Mouse (Mus musculus) stomach, embryonic 15.5 days (tissue): ENCODE data around the gene Grid1. TPM values are rescaled to one million over a fixed set of nuclear protein-coding genes. Genes with fewer than 3 reads are reported as not detected.

Experiments used
- ATAC-seq: fragments of 200-750 bp; cut with Nextera tagmentation; 2 replicates; pipeline ENCODE4 v1.8.0; 2017; ENCODE audit warnings: low read depth, moderate number of reproducible peaks, moderate TSS enrichment; ENCODE audit not compliant: insufficient read depth, low FRiP score
- H3K27ac ChIP-seq: fragments of 300-500 bp; sonication (generic); 2 replicates; pipeline ENCODE4 v1.5.1; 2015; ENCODE audit warnings: mild to moderate bottlenecking, inconsistent platforms
- H3K27me3 ChIP-seq: fragments of 300-500 bp; sonication (generic); replicated peaks from 2 replicates; pipeline ENCODE4 v1.6.1; 2015; ENCODE audit warnings: inconsistent platforms
- H3K36me3 ChIP-seq: fragments of 300-500 bp; sonication (generic); 2 replicates; pipeline ENCODE4 v1.6.1; 2015; ENCODE audit warnings: inconsistent platforms
- H3K4me1 ChIP-seq: fragments of 300-500 bp; sonication (generic); 2 replicates; pipeline ENCODE4 v1.6.1; 2015; ENCODE audit warnings: inconsistent platforms
- H3K4me2 ChIP-seq: fragments of 300-500 bp; sonication (generic); 2 replicates; pipeline ENCODE4 v1.6.1; 2015; ENCODE audit warnings: mild to moderate bottlenecking, inconsistent platforms
- H3K4me3 ChIP-seq: fragments of 300-500 bp; sonication (generic); replicated peaks from 2 replicates; pipeline ENCODE4 v1.5.1; 2015; ENCODE audit warnings: inconsistent platforms
- H3K9ac ChIP-seq: fragments of 300-500 bp; sonication (generic); 2 replicates; pipeline ENCODE4 v1.6.1; 2015; ENCODE audit warnings: inconsistent platforms
- H3K9me3 ChIP-seq: fragments of 300-500 bp; sonication (generic); 2 replicates; pipeline ENCODE4 v1.6.1; 2016; ENCODE audit warnings: inconsistent platforms
- WGBS: fragments of 180-500 bp; shearing (Covaris S2); methylation state at CpG from one replicate; pipeline ENCODE4 v1.1.7; 2015; 5-methylcytosine and 5-hydroxymethylcytosine counted together
- polyA plus RNA-seq: library from polyadenylated mRNA; unstranded; fragments of >200 nt; fragmentation: Nextera tagmentation; extraction: Ambion mirVana; gene quantifications from 2 replicates; pipeline ENCODE4 v1.2.1, GENCODE M21; 2015

Gene Grid1
- polyA plus RNA-seq, 1 experiment from 2014 or later: 0.76 TPM

GRCm38 (mm10) chr14:34839898-34840297, 20.0 kb downstream of the Grid1 start:
- 90% methylated on average over 4 of the region's 4 CpGs for WGBS

GRCm38 (mm10) chr14:34843579-34843978, 23.7 kb downstream of the Grid1 start:
- no peak for ATAC-seq
- H3K9me3 ChIP-seq: no peaks in the 10 kb centered on the region
- H3K27ac ChIP-seq: no peak overlapping the region
- H3K9ac ChIP-seq: no peak overlapping the region
- H3K4me1 ChIP-seq: no peaks in the 10 kb centered on the region
- no peaks in the 10 kb centered on the region for H3K27me3 ChIP-seq
- WGBS: 73% methylated on average over 5 of the region's 5 CpGs
- H3K4me3 ChIP-seq: no peak overlapping the region
- H3K4me2 ChIP-seq: no peak overlapping the region
- H3K36me3 ChIP-seq: no peaks in the 10 kb centered on the region

More at GRCm38 (mm10) chr14:34839898-34840297, 20.0 kb downstream of the Grid1 start:
- H3K4me1 ChIP-seq: no peaks in the 10 kb centered on the region
- no peak for ATAC-seq
- H3K36me3 ChIP-seq: no peaks in the 10 kb centered on the region
- no peaks in the 10 kb centered on the region for H3K27me3 ChIP-seq
- no peak overlapping the region for H3K4me3 ChIP-seq
- no peak overlapping the region for H3K27ac ChIP-seq
- H3K4me2 ChIP-seq: no peak overlapping the region
- no peaks in the 10 kb centered on the region for H3K9me3 ChIP-seq
- H3K9ac ChIP-seq: no peak overlapping the region

DNA sequence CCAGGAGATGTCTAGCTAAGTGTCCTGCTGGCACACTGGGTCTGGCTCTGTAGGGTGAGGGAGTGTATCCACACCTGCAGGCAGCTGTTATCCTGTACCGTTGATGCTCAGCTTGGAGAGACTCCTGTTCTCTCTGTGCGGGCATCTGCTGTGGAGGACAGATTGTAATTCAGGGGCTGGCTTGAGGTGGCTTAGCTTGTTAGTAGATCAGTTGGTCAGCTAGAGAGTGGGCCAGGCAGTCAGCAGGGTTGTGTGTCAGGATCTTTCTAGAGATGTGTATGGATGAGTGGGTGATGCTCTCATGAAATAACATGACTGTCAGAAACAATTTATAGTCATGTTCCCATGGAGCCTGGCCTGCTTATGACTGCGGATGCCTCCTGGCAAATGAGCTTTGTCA, 24.3 kb downstream of the Grid1 start:
- no peak overlapping the region for H3K4me3 ChIP-seq
- H3K9ac ChIP-seq: no peak overlapping the region
- ATAC-seq: no peak
- H3K27me3 ChIP-seq: no peaks in the 10 kb centered on the region
- no peak overlapping the region for H3K4me2 ChIP-seq
- H3K36me3 ChIP-seq: no peaks in the 10 kb centered on the region
- H3K27ac ChIP-seq: no peak overlapping the region
- WGBS: 92% methylated on average over 3 of the region's 3 CpGs
- no peaks in the 10 kb centered on the region for H3K4me1 ChIP-seq
- no peaks in the 10 kb centered on the region for H3K9me3 ChIP-seq

DNA sequence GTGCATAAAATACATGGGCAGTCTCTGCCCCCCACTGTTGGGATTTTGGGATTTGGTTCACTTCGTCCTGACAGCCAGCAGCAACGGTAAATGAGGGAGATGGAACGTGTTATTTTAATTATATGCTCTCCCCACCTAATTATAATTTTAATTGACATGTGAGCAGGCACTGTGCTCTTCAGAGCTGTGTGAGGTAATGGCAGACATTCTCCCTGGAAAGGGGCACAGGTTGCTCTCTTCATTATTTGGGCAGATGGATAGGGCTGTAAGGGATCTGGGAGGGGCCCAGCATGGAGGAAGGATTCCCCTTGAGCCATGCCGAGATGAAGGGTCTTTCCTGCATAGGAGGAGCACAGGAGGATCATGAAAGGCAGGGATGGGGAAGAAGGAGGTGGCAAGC, 26.9 kb downstream of the Grid1 start:
- Histone ChIP-seq H3K27me3 (no peaks in the 10 kb centered on the region), H3K4me2 (no peak overlapping the region), H3K9ac (no peak overlapping the region), H3K4me1 (no peaks in the 10 kb centered on the region), H3K36me3 (no peaks in the 10 kb centered on the region), H3K27ac (no peak overlapping the region), H3K4me3 (no peak overlapping the region), H3K9me3 (no peaks in the 10 kb centered on the region)
- ATAC-seq: no peak
- WGBS: 64% methylated on average over 4 of the region's 4 CpGs

DNA sequence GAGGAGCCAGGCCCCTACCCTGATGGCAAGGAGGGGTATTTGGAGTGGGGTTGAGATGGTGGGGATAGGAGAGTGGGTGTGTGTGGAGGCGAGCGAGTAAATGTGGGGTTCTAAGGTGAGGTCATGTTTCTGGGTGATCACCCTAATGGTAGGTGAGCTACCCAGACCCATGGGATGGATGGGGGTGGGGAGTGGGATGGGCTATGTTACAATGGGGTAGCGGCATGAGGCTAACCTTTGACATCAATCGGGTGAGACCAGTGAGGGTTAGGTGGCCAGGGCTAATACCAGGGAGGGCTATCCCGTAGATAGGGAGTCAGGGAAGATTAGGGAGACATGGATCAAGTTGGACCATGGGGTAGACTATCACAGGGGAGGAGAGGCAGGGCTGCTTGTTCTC, 27.7 kb downstream of the Grid1 start:
- Histone ChIP-seq H3K27me3 (no peaks in the 10 kb centered on the region), H3K36me3 (no peaks in the 10 kb centered on the region), H3K4me1 (no peaks in the 10 kb centered on the region), H3K4me2 (no peak overlapping the region), H3K4me3 (no peak overlapping the region), H3K9ac (no peak overlapping the region), H3K9me3 (no peaks in the 10 kb centered on the region), H3K27ac (no peak overlapping the region)
- WGBS: 87% methylated on average over 5 of the region's 5 CpGs
- no peak for ATAC-seq

- H3K9me3 ChIP-seq: no peaks in the 10 kb centered on the region
- no peak overlapping the region for H3K4me3 ChIP-seq
- WGBS: 63% methylated on average over 9 of the region's 9 CpGs
- no peak overlapping the region for H3K9ac ChIP-seq
- H3K27ac ChIP-seq: no peak overlapping the region
- no peaks in the 10 kb centered on the region for H3K4me1 ChIP-seq
- no peak for ATAC-seq
- H3K4me2 ChIP-seq: no peak overlapping the region
- no peaks in the 10 kb centered on the region for H3K27me3 ChIP-seq
- no peaks in the 10 kb centered on the region for H3K36me3 ChIP-seq
These were observed 41.2 kb downstream of the Grid1 start for GRCm38 (mm10) chr14:34860891-34861780.

DNA sequence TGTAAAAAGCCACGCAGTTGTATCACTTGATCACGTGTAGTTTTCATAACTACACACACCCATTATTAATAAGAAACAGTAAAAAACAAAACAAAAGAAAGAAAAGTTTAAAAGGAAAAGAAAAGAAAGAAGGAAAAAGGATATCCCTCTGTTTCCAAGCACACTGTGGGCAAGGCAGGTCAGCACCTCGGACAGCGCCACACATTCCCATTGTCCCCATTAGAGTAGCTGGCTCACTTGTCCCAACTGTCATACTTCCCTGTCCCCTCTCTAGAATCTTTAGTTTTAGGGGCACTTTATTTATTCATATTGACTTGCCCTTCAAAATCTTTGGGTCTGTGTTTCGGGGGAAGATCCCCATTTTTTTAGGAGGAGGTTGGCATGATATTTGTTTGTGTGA, 47.4 kb downstream of the Grid1 start:
- H3K9ac ChIP-seq: no peak overlapping the region
- no peak for ATAC-seq
- no peaks in the 10 kb centered on the region for H3K27me3 ChIP-seq
- H3K4me3 ChIP-seq: no peak overlapping the region
- no peaks in the 10 kb centered on the region for H3K9me3 ChIP-seq
- H3K36me3 ChIP-seq: no peaks in the 10 kb centered on the region
- no peak overlapping the region for H3K27ac ChIP-seq
- no peaks in the 10 kb centered on the region for H3K4me1 ChIP-seq
- 15% methylated on average over 5 of the region's 5 CpGs for WGBS
- H3K4me2 ChIP-seq: no peak overlapping the region

- Histone ChIP-seq H3K9ac (no peak overlapping the region), H3K9me3 (no peaks in the 10 kb centered on the region), H3K4me2 (no peak overlapping the region), H3K27me3 (no peaks in the 10 kb centered on the region), H3K27ac (no peak overlapping the region), H3K36me3 (no peaks in the 10 kb centered on the region), H3K4me1 (no peaks in the 10 kb centered on the region), H3K4me3 (no peak overlapping the region)
- ATAC-seq: no peak
- 65% methylated on average over 6 of the region's 6 CpGs for WGBS
These were observed 48.8 kb downstream of the Grid1 start for GRCm38 (mm10) chr14:34868513-34869260.

- no peak for ATAC-seq
- Histone ChIP-seq H3K4me3 (no peak overlapping the region), H3K4me2 (no peak overlapping the region), H3K36me3 (no peaks in the 10 kb centered on the region), H3K27me3 (no peaks in the 10 kb centered on the region), H3K27ac (no peak overlapping the region), H3K9me3 (no peaks in the 10 kb centered on the region), H3K4me1 (no peaks in the 10 kb centered on the region), H3K9ac (no peak overlapping the region)
- WGBS: 29% methylated on average over 6 of the region's 6 CpGs
These were observed 60.1 kb downstream of the Grid1 start for GRCm38 (mm10) chr14:34879996-34880395.

DNA sequence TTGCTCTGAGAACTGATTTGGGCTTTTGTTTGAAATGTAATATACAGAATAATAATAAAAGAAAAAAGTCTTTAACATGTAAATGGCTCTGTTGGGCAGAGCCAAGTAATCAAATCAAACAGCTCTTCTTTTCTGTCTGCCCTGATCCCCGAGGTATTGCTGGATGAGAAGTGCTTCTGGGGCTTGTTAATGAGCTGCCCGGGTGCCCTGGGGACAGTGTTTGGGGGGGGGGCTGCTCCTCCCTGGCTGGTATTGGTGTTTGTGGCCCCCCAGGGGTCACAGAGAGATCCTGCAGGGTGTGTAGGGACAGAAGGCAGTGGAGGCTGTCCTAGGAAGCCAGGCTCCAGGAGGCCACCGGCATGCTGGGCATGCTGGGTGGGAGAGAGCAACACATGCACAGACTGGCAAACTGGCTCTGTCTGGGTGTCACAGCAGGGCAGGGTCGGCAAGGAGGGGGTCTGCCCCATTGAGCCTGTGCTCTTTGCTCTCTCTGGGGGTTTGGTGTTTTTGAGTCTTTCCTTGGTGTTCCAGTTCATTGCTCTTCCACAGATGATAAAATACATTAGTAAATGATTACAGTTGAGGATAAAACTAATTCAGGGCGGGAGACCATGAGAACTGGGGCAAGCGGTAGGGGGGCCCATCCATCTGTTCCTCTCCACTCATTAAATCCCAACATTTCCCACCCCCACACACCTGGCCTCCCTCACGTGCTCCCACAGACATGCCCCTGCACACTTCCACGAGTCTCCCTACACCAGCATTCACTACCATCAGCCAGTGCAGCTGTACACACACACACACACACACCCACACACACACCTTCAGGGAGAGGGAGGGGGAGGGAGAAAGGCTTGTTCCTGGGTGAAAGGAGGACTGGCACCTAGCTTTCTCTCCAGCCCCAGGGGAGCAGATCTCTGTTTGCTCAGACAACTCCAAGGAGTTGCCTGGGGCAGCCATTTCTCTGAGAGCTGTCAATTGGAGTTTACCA, 60.8 kb downstream of the Grid1 start:
- Histone ChIP-seq H3K4me1 (no peaks in the 10 kb centered on the region), H3K9me3 (no peaks in the 10 kb centered on the region), H3K27ac (no peak overlapping the region), H3K4me2 (no peak overlapping the region), H3K9ac (no peak overlapping the region), H3K36me3 (no peaks in the 10 kb centered on the region), H3K4me3 (no peak overlapping the region), H3K27me3 (no peaks in the 10 kb centered on the region)
- 29% methylated on average over 8 of the region's 8 CpGs for WGBS
- no peak for ATAC-seq

DNA sequence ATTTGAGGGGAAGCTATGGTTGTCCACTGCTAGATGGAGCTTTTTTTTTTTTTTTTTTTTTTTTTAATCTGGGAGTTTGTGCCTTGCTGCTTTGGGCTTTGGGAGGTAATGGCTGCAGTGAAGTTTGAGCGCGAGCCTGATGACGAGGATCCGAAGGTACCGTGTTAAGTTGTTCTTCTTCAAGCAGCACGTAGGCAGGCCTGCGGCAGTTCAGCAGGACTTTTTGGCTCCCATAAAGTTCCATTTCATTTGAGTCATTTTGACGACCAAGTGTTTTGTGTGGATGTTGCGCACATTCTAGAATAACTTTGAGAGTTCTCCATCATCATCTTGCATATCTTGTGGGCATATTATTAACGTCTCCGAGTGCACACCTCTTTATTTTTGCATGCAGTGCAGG, 64.3 kb downstream of the Grid1 start:
- no peak for ATAC-seq
- Histone ChIP-seq H3K4me2 (no peak overlapping the region), H3K27me3 (no peaks in the 10 kb centered on the region), H3K27ac (no peak overlapping the region), H3K4me1 (no peaks in the 10 kb centered on the region), H3K4me3 (no peak overlapping the region), H3K36me3 (no peaks in the 10 kb centered on the region), H3K9me3 (no peaks in the 10 kb centered on the region), H3K9ac (no peak overlapping the region)
- WGBS: 88% methylated on average over 11 of the region's 11 CpGs
